8 mouse cellular contexts compared by ENCODE assay signal in genomic region chr7:73542131-73542853, GRCm38 (mm10). TPM values are rescaled to one million over a fixed set of nuclear protein-coding genes. Genes with fewer than 3 reads are reported as not detected.
DNase-seq lines count a peak whose midpoint lies in the region; ATAC-seq and TF ChIP-seq lines count a peak whose summit lies in the region.

No protein-coding gene starts in this region.

- no peaks in the 10 kb centered on the region for H3K9me3 ChIP-seq in kidney, embryonic 16.5 days (ENCODE audit: low read length)
- H3K9me3 ChIP-seq in embryonic facial prominence, embryonic 13.5 days, result no peaks in the 10 kb centered on the region
- H3K9me3 ChIP-seq in hindbrain, postnatal 0 days (ENCODE audit: low read length), result no peaks in the 10 kb centered on the region

- no peak for ATAC-seq in kidney, embryonic 16.5 days (ENCODE audit: low FRiP score, low TSS enrichment)
- no peak for ATAC-seq in embryonic facial prominence, embryonic 13.5 days (ENCODE audit: insufficient number of reproducible peaks, insufficient read depth, low FRiP score, low TSS enrichment, low read depth)
- ATAC-seq in hindbrain, postnatal 0 days, result no peak

- WGBS in kidney, embryonic 16.5 days, result 83% methylated on average over 7 of the region's 7 CpGs
- WGBS in embryonic facial prominence, embryonic 13.5 days, result 70% methylated on average over 7 of the region's 7 CpGs
- WGBS in hindbrain, postnatal 0 days, result 75% methylated on average over 7 of the region's 7 CpGs

- H3K9ac ChIP-seq in kidney, embryonic 16.5 days (replicated peaks; ENCODE audit: low read length), result no peak overlapping the region
- H3K9ac ChIP-seq in embryonic facial prominence, embryonic 13.5 days, result no peak overlapping the region
- no peak overlapping the region for H3K9ac ChIP-seq in hindbrain, postnatal 0 days (replicated peaks; ENCODE audit: low read length)

- H3K4me2 ChIP-seq in kidney, embryonic 16.5 days (replicated peaks; ENCODE audit: low read depth, low read length), result peak overlapping the region; percentile 51; the same call in 1 of the 2 replicates
- H3K4me2 ChIP-seq in embryonic facial prominence, embryonic 13.5 days, result peak overlapping the region; percentile 57
- H3K4me2 ChIP-seq in hindbrain, postnatal 0 days (ENCODE audit: low read depth, low read length), result peak overlapping the region; percentile 71

- DNase-seq in kidney, adult 11 months, result no peak
- no peak for DNase-seq in hindbrain, postnatal 0 days (ENCODE audit: low spot score)
- DNase-seq in naive thymus-derived CD4-positive, alpha-beta T cell, adult 2 months (ENCODE audit: low read depth), result peak; percentile 57
- DNase-seq in spleen, postnatal 4 days (ENCODE audit: low spot score in 2 of 2), result no peak
- DNase-seq in thymus, postnatal 14 days, result no peak
- no peak for DNase-seq in thymus, postnatal 10 days (ENCODE audit: low spot score in 2 of 2)

- H3K27ac ChIP-seq in kidney, embryonic 16.5 days (ENCODE audit: low read length), result peak overlapping the region; percentile 48; the same call in 1 of the 2 replicates
- peak overlapping the region; percentile 100 for H3K27ac ChIP-seq in embryonic facial prominence, embryonic 13.5 days
- H3K27ac ChIP-seq in hindbrain, postnatal 0 days, result peak overlapping the region; percentile 94; the same call in 1 of the 2 replicates

- H3K4me3 ChIP-seq in kidney, embryonic 16.5 days (ENCODE audit: low read length), result no peak overlapping the region; the same call in 1 of the 2 replicates
- H3K4me3 ChIP-seq in embryonic facial prominence, embryonic 13.5 days, result peak overlapping the region; percentile 67
- peak overlapping the region; percentile 53; the same call in 1 of the 2 replicates for H3K4me3 ChIP-seq in hindbrain, postnatal 0 days (ENCODE audit: low read length)

- H3K36me3 ChIP-seq in kidney, embryonic 16.5 days (ENCODE audit: insufficient read depth, low read length), result peaks cover 14% of the 10 kb centered on the region
- H3K36me3 ChIP-seq in embryonic facial prominence, embryonic 13.5 days, result peaks cover 14% of the 10 kb centered on the region
- H3K36me3 ChIP-seq in hindbrain, postnatal 0 days (ENCODE audit: insufficient read depth, low read length), result no peaks in the 10 kb centered on the region

- TF ChIP-seq CTCF in hindbrain, postnatal 0 days (IDR thresholded peaks at IDR 0.05; ENCODE audit: low read depth), result peak; percentile 41

- H3K4me1 ChIP-seq in kidney, embryonic 16.5 days (ENCODE audit: insufficient read depth, low read length), result peaks cover 5% of the 10 kb centered on the region; the same call in 1 of the 2 replicates
- peaks cover 10% of the 10 kb centered on the region for H3K4me1 ChIP-seq in embryonic facial prominence, embryonic 13.5 days
- peaks cover 4% of the 10 kb centered on the region; the same call in 1 of the 2 replicates for H3K4me1 ChIP-seq in hindbrain, postnatal 0 days (ENCODE audit: insufficient read depth, low read length)

- no peaks in the 10 kb centered on the region for H3K27me3 ChIP-seq in kidney, embryonic 16.5 days (ENCODE audit: insufficient read depth, low read length)
- H3K27me3 ChIP-seq in embryonic facial prominence, embryonic 13.5 days, result no peaks in the 10 kb centered on the region
- no peaks in the 10 kb centered on the region for H3K27me3 ChIP-seq in hindbrain, postnatal 0 days (ENCODE audit: insufficient read depth, low read length)

RNA-seq across cellular contexts. Expression of gene Chd2, which starts 0.7 kb away (rescaled TPM):
- 45.3 and 59.0 TPM in 2 replicates for polyA plus RNA-seq in kidney, embryonic 16.5 days (2015; fragmentation: Nextera tagmentation; extraction: Ambion mirVana)
- 62.3 and 65.6 TPM in 2 replicates for polyA plus RNA-seq in embryonic facial prominence, embryonic 13.5 days (2015; fragmentation: Nextera tagmentation; extraction: Ambion mirVana)
- 33.4 and 35.2 TPM in 2 replicates for total RNA-seq in hindbrain, postnatal 0 days (2014; rRNA removed)
- polyA plus RNA-seq in hindbrain, postnatal 0 days (2015; fragmentation: Nextera tagmentation; extraction: Ambion mirVana), result 36.1 and 40.7 TPM in 2 replicates

Comparison
In these comparisons a context has a peak if more than half of its experiments do, and no peak if none do; other contexts are left out.
1. H3K27ac ChIP-seq: peak in every context shown above with its lines; median percentile 100 in embryonic facial prominence, embryonic 13.5 days; 94 in hindbrain, postnatal 0 days; 48 in kidney, embryonic 16.5 days.